13 mouse cellular contexts compared by ENCODE assay signal in genomic region chr14:8111545-8111944, GRCm38 (mm10). TPM values are rescaled to one million over a fixed set of nuclear protein-coding genes. Genes with fewer than 3 reads are reported as not detected.
DNase-seq lines count a peak whose midpoint lies in the region; ATAC-seq and TF ChIP-seq lines count a peak whose summit lies in the region.
"Had no signal": no experiment of that assay in that cellular context is flagged by ENCODE, and none has a peak within 500 bp of the region (broad histone marks: within the 10 kb centered on the region; RNA-seq: fewer than 3 reads in every experiment).

No protein-coding gene starts in this region.

- WGBS in heart, postnatal 0 days: 37% methylated on average over 6 of the region's 6 CpGs
- 89% methylated on average over 6 of the region's 6 CpGs for WGBS in liver, embryonic 11.5 days
- WGBS in intestine, embryonic 16.5 days: 77% methylated on average over 6 of the region's 6 CpGs
- WGBS in forebrain, embryonic 12.5 days: 93% methylated on average over 6 of the region's 6 CpGs

- H3K36me3 ChIP-seq in heart, postnatal 0 days (replicated peaks; ENCODE audit: control insufficient read depth, insufficient read depth, low read length): peaks cover 3% of the 10 kb centered on the region; the same call in 1 of the 2 replicates
- no peaks in the 10 kb centered on the region for H3K36me3 ChIP-seq in liver, embryonic 11.5 days (ENCODE audit: control insufficient read depth, insufficient read depth, low read length)
- H3K36me3 ChIP-seq in intestine, embryonic 16.5 days (ENCODE audit: control insufficient read depth, insufficient read depth, low read length): no peaks in the 10 kb centered on the region
- H3K36me3 ChIP-seq in forebrain, embryonic 12.5 days (replicated peaks): no peaks in the 10 kb centered on the region
- H3K36me3 ChIP-seq: neural tube, embryonic 13.5 days had no signal

- H3K27me3 ChIP-seq in heart, postnatal 0 days (ENCODE audit: control insufficient read depth, insufficient read depth, low read length): no peaks in the 10 kb centered on the region
- H3K27me3 ChIP-seq in liver, embryonic 11.5 days (replicated peaks; ENCODE audit: control insufficient read depth, insufficient read depth, low read length): no peaks in the 10 kb centered on the region
- no peaks in the 10 kb centered on the region for H3K27me3 ChIP-seq in intestine, embryonic 16.5 days (replicated peaks; ENCODE audit: control insufficient read depth, insufficient read depth, low read length)
- no peaks in the 10 kb centered on the region for H3K27me3 ChIP-seq in forebrain, embryonic 12.5 days
- H3K27me3 ChIP-seq: neural tube, embryonic 13.5 days had no signal

- peak overlapping the region; percentile 86 for H3K27ac ChIP-seq in heart, postnatal 0 days (ENCODE audit: low read depth)
- no peak overlapping the region for H3K27ac ChIP-seq in liver, embryonic 11.5 days (ENCODE audit: low read depth, low read length)
- peak overlapping the region; percentile 7; the same call in 1 of the 2 replicates for H3K27ac ChIP-seq in intestine, embryonic 16.5 days (ENCODE audit: low read length)
- H3K27ac ChIP-seq in forebrain, embryonic 12.5 days: no peak overlapping the region
- H3K27ac ChIP-seq: neural tube, embryonic 13.5 days had no signal

- H3K9ac ChIP-seq in heart, postnatal 0 days (replicated peaks; ENCODE audit: low read depth, low read length): no peak overlapping the region
- no peak overlapping the region for H3K9ac ChIP-seq in liver, embryonic 11.5 days (ENCODE audit: low read depth, low read length)
- H3K9ac ChIP-seq in intestine, embryonic 16.5 days (ENCODE audit: low read depth, low read length): no peak overlapping the region
- H3K9ac ChIP-seq in forebrain, embryonic 12.5 days: no peak overlapping the region
- H3K9ac ChIP-seq: forebrain, postnatal 0 days; neural tube, embryonic 13.5 days had no signal

- no peaks in the 10 kb centered on the region for H3K9me3 ChIP-seq in heart, postnatal 0 days (replicated peaks; ENCODE audit: control insufficient read depth, low read length)
- H3K9me3 ChIP-seq in liver, embryonic 11.5 days (ENCODE audit: control insufficient read depth, low read length): no peaks in the 10 kb centered on the region
- H3K9me3 ChIP-seq in intestine, embryonic 16.5 days (ENCODE audit: control insufficient read depth, low read length): no peaks in the 10 kb centered on the region
- H3K9me3 ChIP-seq in forebrain, embryonic 12.5 days: no peaks in the 10 kb centered on the region
- H3K9me3 ChIP-seq: neural tube, embryonic 13.5 days had no signal

- H3K4me2 ChIP-seq in heart, postnatal 0 days (ENCODE audit: low read depth, low read length): no peak overlapping the region
- H3K4me2 ChIP-seq in liver, embryonic 11.5 days: no peak overlapping the region
- no peak overlapping the region for H3K4me2 ChIP-seq in intestine, embryonic 16.5 days (ENCODE audit: low read depth, low read length)
- H3K4me2 ChIP-seq in forebrain, embryonic 12.5 days: no peak overlapping the region
- H3K4me2 ChIP-seq: neural tube, embryonic 13.5 days had no signal

- peak; percentile 59 for DNase-seq in adrenal gland, adult 2 months
- no peak for DNase-seq in adrenal gland, postnatal 10 days
- peak; percentile 81 for DNase-seq in heart, postnatal 0 days (ENCODE audit: low spot score)
- no peak for DNase-seq in heart, adult 8-10 months (ENCODE audit: low spot score)
- DNase-seq in liver, embryonic 11.5 days (ENCODE audit: low spot score): no peak
- no peak for DNase-seq in liver
- DNase-seq: cerebellum, postnatal 14 days; forebrain, postnatal 0 days; gastrocnemius, postnatal 14 days had no signal

- TF ChIP-seq CTCF in heart, postnatal 0 days (IDR thresholded peaks at IDR 0.05; ENCODE audit: low read depth): no peak

- 0 out of 2 replicates have a peak, but pooled peaks cover 8% of the 10 kb centered on the region for H3K4me1 ChIP-seq in heart, postnatal 0 days (ENCODE audit: control insufficient read depth, insufficient read depth)
- no peaks in the 10 kb centered on the region for H3K4me1 ChIP-seq in liver, embryonic 11.5 days (replicated peaks; ENCODE audit: control insufficient read depth, insufficient read depth, low read length)
- peaks cover 6% of the 10 kb centered on the region; the same call in 1 of the 2 replicates for H3K4me1 ChIP-seq in intestine, embryonic 16.5 days (ENCODE audit: control insufficient read depth, insufficient read depth, low read length)
- no peaks in the 10 kb centered on the region for H3K4me1 ChIP-seq in forebrain, embryonic 12.5 days
- H3K4me1 ChIP-seq: neural tube, embryonic 13.5 days had no signal

- peak; percentile 56; the same call in 1 of the 2 replicates for TF ChIP-seq EP300 in heart, postnatal 0 days (IDR thresholded peaks at IDR 0.05; ENCODE audit: low read depth)

- no peak overlapping the region for H3K4me3 ChIP-seq in heart, postnatal 0 days (ENCODE audit: low read depth, low read length)
- no peak overlapping the region for H3K4me3 ChIP-seq in liver, embryonic 11.5 days (ENCODE audit: low read depth, low read length)
- no peak overlapping the region for H3K4me3 ChIP-seq in intestine, embryonic 16.5 days (ENCODE audit: low read length)
- H3K4me3 ChIP-seq in forebrain, embryonic 12.5 days (replicated peaks): no peak overlapping the region
- H3K4me3 ChIP-seq: erythroblast, embryonic 14.5 days; neural tube, embryonic 13.5 days had no signal

- peak; percentile 98 for ATAC-seq in heart, postnatal 0 days (ENCODE audit: insufficient read depth, low read depth)
- ATAC-seq in liver, embryonic 11.5 days (replicated peaks; ENCODE audit: low FRiP score): peak; percentile 41; the same call in 1 of the 2 replicates
- ATAC-seq in intestine, embryonic 16.5 days: peak; percentile 73
- no peak for ATAC-seq in forebrain, embryonic 12.5 days (ENCODE audit: low FRiP score)
- ATAC-seq: forebrain, postnatal 0 days had no signal

RNA-seq across cellular contexts. Expression of gene Pxk, which starts 13.5 kb away (rescaled TPM):
- total RNA-seq in adrenal gland, adult 2 months (2021): 10 to 100 TPM; 57.1 to 96.0 TPM
- polyA plus RNA-seq in adrenal gland, adult 2 months (2012; rRNA removed): 29.4 and 34.6 TPM in 2 replicates
- 10 to 100 TPM; 32.3 to 40.9 TPM for total RNA-seq in adrenal gland, postnatal 10 days (2021)
- 14.5 and 23.7 TPM in 2 replicates for total RNA-seq in heart, postnatal 0 days (2014; rRNA removed; ENCODE audit: low replicate concordance)
- polyA plus RNA-seq in heart, postnatal 0 days (2015; fragmentation: Nextera tagmentation; extraction: Ambion mirVana): 26.2 and 28.9 TPM in 2 replicates
- 10 to 100 TPM; 21.5 to 25.4 (median 24.6) TPM for total RNA-seq in heart, adult 8-10 months (2022)
- polyA plus RNA-seq in liver, embryonic 11.5 days (2014; fragmentation: Nextera tagmentation; extraction: Ambion mirVana): 18.5 and 19.1 TPM in 2 replicates
- polyA plus RNA-seq in intestine, embryonic 16.5 days (2015; fragmentation: Nextera tagmentation; extraction: Ambion mirVana): 40.4 and 44.3 TPM in 2 replicates
- 30.3 and 34.5 TPM in 2 replicates for polyA plus RNA-seq in forebrain, embryonic 12.5 days (2016; fragmentation: Nextera tagmentation; extraction: Ambion mirVana)

RNA-seq across cellular contexts. Expression of gene Rpp14, which starts 31.4 kb away (rescaled TPM):
- 10 to 100 TPM; 38.8 to 39.0 TPM for total RNA-seq in adrenal gland, adult 2 months (2021)
- 4.3 and 6.4 TPM in 2 replicates for polyA plus RNA-seq in adrenal gland, adult 2 months (2012; rRNA removed)
- 10 to 100 TPM; 31.6 to 37.2 TPM for total RNA-seq in adrenal gland, postnatal 10 days (2021)
- total RNA-seq in heart, postnatal 0 days (2014; rRNA removed; ENCODE audit: low replicate concordance): 22.7 and 61.8 TPM in 2 replicates
- 42.4 and 42.8 TPM in 2 replicates for polyA plus RNA-seq in heart, postnatal 0 days (2015; fragmentation: Nextera tagmentation; extraction: Ambion mirVana)
- 10 to 100 TPM; 26.2 to 33.3 (median 28.2) TPM for total RNA-seq in heart, adult 8-10 months (2022)
- 74.7 and 77.4 TPM in 2 replicates for polyA plus RNA-seq in liver, embryonic 11.5 days (2014; fragmentation: Nextera tagmentation; extraction: Ambion mirVana)
- polyA plus RNA-seq in intestine, embryonic 16.5 days (2015; fragmentation: Nextera tagmentation; extraction: Ambion mirVana): 44.2 and 54.9 TPM in 2 replicates
- 53.3 and 53.6 TPM in 2 replicates for polyA plus RNA-seq in forebrain, embryonic 12.5 days (2016; fragmentation: Nextera tagmentation; extraction: Ambion mirVana)

Comparison
In these comparisons a context has a peak if more than half of its experiments do, and no peak if none do; other contexts are left out.
1. DNase-seq: peak in adrenal gland, adult 2 months (single experiment) and heart, postnatal 0 days (single experiment); none in adrenal gland, postnatal 10 days (single experiment), heart, adult 8-10 months (single experiment), liver, embryonic 11.5 days (single experiment) and liver (single experiment).
2. H3K27ac ChIP-seq: peak in heart, postnatal 0 days (single experiment) and intestine, embryonic 16.5 days (single experiment); none in liver, embryonic 11.5 days (single experiment) and forebrain, embryonic 12.5 days (single experiment).